Mouse (Mus musculus) olfactory bulb, adult 2 months (tissue): ENCODE data around the gene Tctex1d1. TPM values are rescaled to one million over a fixed set of nuclear protein-coding genes. Genes with fewer than 3 reads are reported as not detected.

Experiments used
- H3K27ac ChIP-seq: fragments of 200-500 bp; 2 replicates; pipeline ENCODE4 v1.5.1; 2012; ENCODE audit warnings: low read depth, low read length; ENCODE audit not compliant: insufficient read depth
- H3K4me1 ChIP-seq: fragments of 200-500 bp; 2 replicates; pipeline ENCODE4 v1.6.1; 2012; ENCODE audit warnings: low read length; ENCODE audit not compliant: control insufficient read depth, insufficient read depth
- H3K4me3 ChIP-seq: fragments of 200-500 bp; 2 replicates; pipeline ENCODE4 v1.5.1; 2012; ENCODE audit warnings: mild to moderate bottlenecking, low read depth, low read length, moderate library complexity; ENCODE audit not compliant: insufficient read depth
- CTCF ChIP-seq: fragments of 200-500 bp; IDR thresholded peaks from 2 replicates; pipeline ENCODE4 v1.5.1; 2012; ENCODE audit warnings: low read depth, mild to moderate bottlenecking, low read length, moderate library complexity; ENCODE audit not compliant: insufficient read depth
- POLR2A ChIP-seq: fragments of 200-500 bp; IDR thresholded peaks from 2 replicates; pipeline ENCODE4 v1.6.1; 2012; ENCODE audit warnings: mild to moderate bottlenecking, low read depth, low read length, moderate library complexity; ENCODE audit not compliant: insufficient read depth
- WGBS: fragments of 180-500 bp; shearing (Covaris S2); methylation state at CpG from one replicate; pipeline ENCODE4 v1.1.7; 2018; 5-methylcytosine and 5-hydroxymethylcytosine counted together
- polyA plus RNA-seq: library from polyadenylated mRNA; stranded (reverse); fragments of >200 nt; gene quantifications from 2 replicates; pipeline ENCODE4 v1.2.4, GENCODE M21; 2012; ENCODE audit warnings: low replicate concordance; ENCODE audit not compliant: missing spikeins, insufficient read depth, insufficient read length

The Tctex1d1 gene
- polyA plus RNA-seq, 1 experiment: not detected

- Histone ChIP-seq H3K4me3 (no peak overlapping the region), H3K27ac (no peak overlapping the region), H3K4me1 (no peaks in the 10 kb centered on the region)
- TF ChIP-seq CTCF: no peak
- TF ChIP-seq POLR2A: no peak
- 86% methylated on average over 4 of the region's 4 CpGs for WGBS
These were observed 26.3 kb downstream of the Tctex1d1 start for GRCm38 (mm10) chr4:103004681-103005080.

- TF ChIP-seq POLR2A (no peak), CTCF (no peak)
These were observed 27.0 kb downstream of the Tctex1d1 start for GRCm38 (mm10) chr4:103005190-103005945.

GRCm38 (mm10) chr4:103006266-103006665 lies 27.9 kb downstream of the Tctex1d1 start:
- H3K27ac ChIP-seq: no peak overlapping the region
- H3K4me3 ChIP-seq: no peak overlapping the region
- 77% methylated on average over 5 of the region's 5 CpGs for WGBS
- H3K4me1 ChIP-seq: no peaks in the 10 kb centered on the region
- no peak for TF ChIP-seq CTCF
- no peak for TF ChIP-seq POLR2A

More at GRCm38 (mm10) chr4:103005190-103005945, 27.0 kb downstream of the Tctex1d1 start:
- H3K27ac ChIP-seq: no peak overlapping the region
- WGBS: 77% methylated on average over 15 of the region's 15 CpGs
- H3K4me1 ChIP-seq: no peaks in the 10 kb centered on the region
- no peak overlapping the region for H3K4me3 ChIP-seq

GRCm38 (mm10) chr4:103006943-103007418 lies 28.6 kb downstream of the Tctex1d1 start:
- Histone ChIP-seq H3K4me3 (no peak overlapping the region), H3K27ac (no peak overlapping the region), H3K4me1 (no peaks in the 10 kb centered on the region; the same call in 1 of the 2 replicates)
- TF ChIP-seq CTCF (no peak), POLR2A (no peak)
- WGBS: 23% methylated on average over 4 of the region's 4 CpGs

- TF ChIP-seq CTCF (no peak), POLR2A (no peak)
- Histone ChIP-seq H3K27ac (no peak overlapping the region), H3K4me1 (peaks cover 2% of the 10 kb centered on the region; the same call in 1 of the 2 replicates), H3K4me3 (no peak overlapping the region)
- 91% methylated on average over 4 of the region's 4 CpGs for WGBS
These were observed 32.3 kb downstream of the Tctex1d1 start for GRCm38 (mm10) chr4:103010734-103011133.

- no peak overlapping the region for H3K27ac ChIP-seq
- no peak overlapping the region for H3K4me3 ChIP-seq
- WGBS: 26% methylated on average over 7 of the region's 7 CpGs
- no peak for TF ChIP-seq CTCF
- TF ChIP-seq POLR2A: no peak
- H3K4me1 ChIP-seq: peaks cover 2% of the 10 kb centered on the region; the same call in 1 of the 2 replicates
These were observed 33.4 kb downstream of the Tctex1d1 start for GRCm38 (mm10) chr4:103011823-103012222.

GRCm38 (mm10) chr4:103013490-103013889 lies 35.1 kb downstream of the Tctex1d1 start:
- WGBS: 33% methylated on average over 4 of the region's 4 CpGs
- H3K4me1 ChIP-seq: peaks cover 2% of the 10 kb centered on the region; the same call in 1 of the 2 replicates
- H3K27ac ChIP-seq: no peak overlapping the region
- H3K4me3 ChIP-seq: no peak overlapping the region
- no peak for TF ChIP-seq POLR2A
- TF ChIP-seq CTCF: no peak

GRCm38 (mm10) chr4:103026621-103027020 lies 48.2 kb downstream of the Tctex1d1 start, which contains the start of gene Insl5:
TSS of gene Insl5 (minus strand) at chr4:103026842.
- 95% methylated on average over 4 of the region's 4 CpGs for WGBS
- Histone ChIP-seq H3K4me3 (no peak within 1 kb of the TSS), H3K4me1 (no peaks in the 10 kb centered on the region), H3K27ac (no peak within 1 kb of the TSS)
- TF ChIP-seq CTCF (no peak), POLR2A (no peak)

GRCm38 (mm10) chr4:103027745-103028144 lies 49.3 kb downstream of the Tctex1d1 start:
- WGBS: 92% methylated on average over 7 of the region's 7 CpGs
- H3K27ac ChIP-seq: no peak overlapping the region
- TF ChIP-seq CTCF: no peak
- TF ChIP-seq POLR2A: no peak
- no peaks in the 10 kb centered on the region for H3K4me1 ChIP-seq
- H3K4me3 ChIP-seq: no peak overlapping the region
